Mouse (Mus musculus) MEL (cell line): ENCODE results near the gene Zdhhc12. TPM values are rescaled to one million over a fixed set of nuclear protein-coding genes. Genes with fewer than 3 reads are reported as not detected.

Source experiments
- DNase-seq: peaks from one replicate; pipeline ENCODE4 v3.0.0; 2011; ENCODE audit warnings: low read depth, low spot score
- H3K27ac ChIP-seq: 2 replicates; pipeline ENCODE4 v1.5.1; 2012; ENCODE audit warnings: low read depth, mild to moderate bottlenecking, control low read depth, low read length, moderate library complexity; ENCODE audit not compliant: control insufficient read depth
- H3K27me3 ChIP-seq, 2 experiments: fragments of 150-350 bp in 1 of 2; sonication (generic) in 1 of 2; 2 replicates each; pipeline ENCODE4 v1.6.1; 2012; ENCODE audit warnings: low read length in 2 of 2, mild to moderate bottlenecking in 2 of 2, improper control_type of control experiment in 1 of 2, moderate library complexity in 1 of 2; ENCODE audit not compliant: insufficient read depth in 2 of 2, control insufficient read depth in 1 of 2
- H3K36me3 ChIP-seq, 2 experiments: 2 replicates each; pipeline ENCODE4 v1.6.1; 2012 to 2014; ENCODE audit warnings: low read length in 2 of 2, improper control_type of control experiment in 1 of 2, inconsistent platforms in 1 of 2, mild to moderate bottlenecking in 1 of 2; ENCODE audit not compliant: insufficient read depth in 2 of 2, control insufficient read depth in 1 of 2
- H3K4me1 ChIP-seq, 2 experiments: fragments of 150-350 bp in 1 of 2; sonication (generic) in 1 of 2; 2 replicates each; pipeline ENCODE4 v1.6.1; 2012; ENCODE audit warnings: low read length in 2 of 2, improper control_type of control experiment in 1 of 2, mild to moderate bottlenecking in 1 of 2; ENCODE audit not compliant: insufficient read depth in 2 of 2, control insufficient read depth in 1 of 2
- H3K4me3 ChIP-seq, 2 experiments: fragments of 150-350 bp in 1 of 2; sonication (generic) in 1 of 2; 2 replicates each; pipeline ENCODE4 v1.5.1; 2012; ENCODE audit warnings: low read depth in 2 of 2, low read length in 2 of 2, mild to moderate bottlenecking in 2 of 2, moderate library complexity in 2 of 2, control low read depth in 1 of 2, improper control_type of control experiment in 1 of 2; ENCODE audit not compliant: control insufficient read depth in 1 of 2, insufficient read depth in 1 of 2
- H3K79me2 ChIP-seq: 2 replicates; pipeline ENCODE4 v1.6.1; 2012; ENCODE audit warnings: mild to moderate bottlenecking, low read length, moderate library complexity; ENCODE audit not compliant: control insufficient read depth, poor library complexity, insufficient read depth
- H3K9ac ChIP-seq: 2 replicates; pipeline ENCODE4 v1.6.1; 2012; ENCODE audit warnings: low read depth, mild to moderate bottlenecking, control low read depth, low read length, moderate library complexity; ENCODE audit not compliant: control insufficient read depth, poor library complexity, severe bottlenecking
- H3K9me3 ChIP-seq: fragments of 150-350 bp; sonication (generic); replicated peaks from 2 replicates; pipeline ENCODE4 v1.6.1; 2012; ENCODE audit warnings: mild to moderate bottlenecking, low read length, improper control_type of control experiment, moderate library complexity; ENCODE audit not compliant: insufficient read depth
- BHLHE40 ChIP-seq: IDR thresholded peaks from 2 replicates; pipeline ENCODE4 v1.6.1; 2012; ENCODE audit warnings: low read depth, mild to moderate bottlenecking, inconsistent platforms, low read length, improper control_type of control experiment, borderline replicate concordance
- CHD1 ChIP-seq: IDR thresholded peaks from 2 replicates; pipeline ENCODE4 v1.6.1; 2012; ENCODE audit warnings: low read depth, mild to moderate bottlenecking, inconsistent platforms, low read length, improper control_type of control experiment
- E2F4 ChIP-seq: IDR thresholded peaks from 2 replicates; pipeline ENCODE4 v1.6.1; 2011; ENCODE audit warnings: low read depth, low read length, improper control_type of control experiment, borderline replicate concordance
- ELF1 ChIP-seq: IDR thresholded peaks from 2 replicates; pipeline ENCODE4 v1.6.1; 2014; ENCODE audit warnings: low read depth, mild to moderate bottlenecking, inconsistent platforms, low read length, improper control_type of control experiment, moderate library complexity
- ETS1 ChIP-seq: IDR thresholded peaks from 2 replicates; pipeline ENCODE4 v1.6.1; 2012; ENCODE audit warnings: low read depth, mild to moderate bottlenecking, inconsistent platforms, low read length, improper control_type of control experiment, moderate library complexity
- GABPA ChIP-seq: IDR thresholded peaks from 2 replicates; pipeline ENCODE4 v1.6.1; 2012; ENCODE audit warnings: low read depth, mild to moderate bottlenecking, inconsistent platforms, low read length, improper control_type of control experiment, moderate library complexity
- JUND ChIP-seq: IDR thresholded peaks from 2 replicates; pipeline ENCODE4 v1.6.1; 2011; ENCODE audit warnings: low read depth, mild to moderate bottlenecking, improper control_type of control experiment, low read length
- MAFK ChIP-seq: IDR thresholded peaks from 2 replicates; pipeline ENCODE4 v1.6.1; 2011; ENCODE audit warnings: low read depth, mild to moderate bottlenecking, low read length, improper control_type of control experiment, borderline replicate concordance
- MEF2A ChIP-seq: IDR thresholded peaks from 2 replicates; pipeline ENCODE4 v1.6.1; 2014; ENCODE audit warnings: low read depth, mild to moderate bottlenecking, inconsistent platforms, low read length, improper control_type of control experiment; ENCODE audit not compliant: poor library complexity, insufficient replicate concordance, severe bottlenecking; ENCODE audit errors: extremely low read depth
- MYB ChIP-seq: IDR thresholded peaks from 2 replicates; pipeline ENCODE4 v1.6.1; 2011; ENCODE audit warnings: mild to moderate bottlenecking, low read depth, low read length, improper control_type of control experiment
- NELFE ChIP-seq: IDR thresholded peaks from 2 replicates; pipeline ENCODE4 v1.6.1; 2011; ENCODE audit warnings: low read depth, low read length, improper control_type of control experiment
- POLR2A ChIP-seq, 2 experiments: IDR thresholded peaks; 2 replicates each; pipeline ENCODE4 v1.6.1; 2011 to 2012; ENCODE audit warnings: low read length in 2 of 2, mild to moderate bottlenecking in 2 of 2, control low read depth in 1 of 2, improper control_type of control experiment in 1 of 2, low read depth in 1 of 2, moderate library complexity in 1 of 2; ENCODE audit not compliant: control insufficient read depth in 1 of 2, insufficient read depth in 1 of 2, poor library complexity in 1 of 2
- POLR2AphosphoS2 ChIP-seq: IDR thresholded peaks from 2 replicates; pipeline ENCODE4 v1.6.1; 2011; ENCODE audit warnings: low read length, improper control_type of control experiment
- RCOR1 ChIP-seq: IDR thresholded peaks from 2 replicates; pipeline ENCODE4 v1.6.1; 2012; ENCODE audit warnings: low read depth, mild to moderate bottlenecking, inconsistent platforms, low read length, improper control_type of control experiment
- SIN3A ChIP-seq: IDR thresholded peaks from 2 replicates; pipeline ENCODE4 v1.6.1; 2012; ENCODE audit warnings: low read length, improper control_type of control experiment, inconsistent platforms
- SMC3 ChIP-seq: IDR thresholded peaks from 2 replicates; pipeline ENCODE4 v1.6.1; 2011; ENCODE audit warnings: low read depth, low read length, improper control_type of control experiment
- TBP ChIP-seq: IDR thresholded peaks from 2 replicates; pipeline ENCODE4 v1.8.0; 2011; ENCODE audit warnings: low read depth, low read length, improper control_type of control experiment
- UBTF ChIP-seq: IDR thresholded peaks from 2 replicates; pipeline ENCODE4 v1.6.1; 2012; ENCODE audit warnings: low read depth, mild to moderate bottlenecking, inconsistent platforms, low read length, improper control_type of control experiment, moderate library complexity, borderline replicate concordance; ENCODE audit not compliant: insufficient read depth
- USF2 ChIP-seq, 2 experiments: IDR thresholded peaks; 2 replicates each; pipeline ENCODE4 v1.6.1; 2011 to 2012; ENCODE audit warnings: improper control_type of control experiment in 2 of 2, low read length in 2 of 2, borderline replicate concordance in 1 of 2, inconsistent platforms in 1 of 2, low read depth in 1 of 2, mild to moderate bottlenecking in 1 of 2; ENCODE audit not compliant: insufficient read depth in 1 of 2
- ZKSCAN1 ChIP-seq: IDR thresholded peaks from 2 replicates; pipeline ENCODE4 v1.6.1; 2012; ENCODE audit warnings: low read depth, mild to moderate bottlenecking, inconsistent platforms, low read length, improper control_type of control experiment, moderate library complexity
- ZNF384 ChIP-seq: IDR thresholded peaks from 2 replicates; pipeline ENCODE4 v1.6.1; 2012; ENCODE audit warnings: low read depth, mild to moderate bottlenecking, inconsistent platforms, low read length, improper control_type of control experiment
- polyA plus RNA-seq, 2 experiments: library from polyadenylated mRNA; stranded (reverse) in 1 of 2; unstranded in 1 of 2; fragments of >175 nt in 1 of 2; fragments of >200 nt in 1 of 2; gene quantifications; 2 replicates each; pipeline versions ENCODE4 v1.2.1 to v1.2.4; 2012; ENCODE audit warnings: low replicate concordance in 2 of 2, low read depth in 1 of 2; ENCODE audit not compliant: insufficient read length in 2 of 2, insufficient read depth in 1 of 2, missing spikeins in 1 of 2
- total RNA-seq: library from RNA; depleted of rRNA; stranded (reverse); fragments of 300-350 nt; gene quantifications from 2 replicates; pipeline ENCODE4 v1.2.3, GENCODE M21; 2012

The Zdhhc12 gene
- total and polyA plus RNA-seq, 3 experiments: 25.1 to 42.1 TPM; not detected in 1

DNA sequence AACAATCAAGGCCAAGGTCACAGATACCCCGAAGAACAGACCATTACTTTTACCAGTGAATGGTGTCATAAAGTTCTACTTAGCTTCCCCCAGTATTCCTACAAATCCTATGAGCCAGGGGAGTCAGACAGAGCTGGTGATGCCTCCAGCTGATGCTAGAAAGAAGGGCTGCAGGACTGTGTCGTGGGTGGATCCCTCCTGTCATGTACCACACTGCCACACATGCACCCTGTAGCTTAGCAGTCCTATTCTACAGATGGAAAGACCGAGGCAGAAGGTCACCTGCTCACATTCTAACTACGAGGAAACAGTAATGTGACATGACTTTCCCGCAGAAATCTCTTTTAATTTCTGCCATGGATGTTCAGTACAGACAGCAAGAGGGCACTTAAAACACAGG, 29.3 kb upstream of the Zdhhc12 start:
- Histone ChIP-seq H3K79me2 (peaks cover 2% of the 10 kb centered on the region; the same call in 1 of the 2 replicates), H3K36me3 (peaks cover 0 to 7% of the 10 kb centered on the region in 2 experiments; a peak in 2 of 4 replicates), H3K9ac (no peak overlapping the region), H3K4me3 (no peak overlapping the region), H3K27ac (no peak overlapping the region), H3K9me3 (no peaks in the 10 kb centered on the region), H3K4me1 (peaks cover 2 to 11% of the 10 kb centered on the region in 2 experiments), H3K27me3 (no peaks in the 10 kb centered on the region)
- TF ChIP-seq E2F4 (no peak), CHD1 (no peak), BHLHE40 (no peak), GABPA (no peak), ELF1 (no peak), SIN3A (no peak), MAFK (no peak), RCOR1 (no peak), USF2 (IDR thresholded peaks at IDR 0.05; ENCODE audit: borderline replicate concordance in 1 of 2, insufficient read depth in 1 of 2, low read depth in 1 of 2, low read length in 2 of 2) (no peak), JUND (no peak), UBTF (no peak), MYB (no peak), MEF2A (no peak), ZNF384 (no peak), POLR2A (IDR thresholded peaks at IDR 0.05; ENCODE audit: control insufficient read depth in 1 of 2, insufficient read depth in 1 of 2, low read depth in 1 of 2, low read length in 2 of 2, poor library complexity in 1 of 2) (no peak), ETS1 (no peak), ZKSCAN1 (no peak), TBP (no peak), POLR2AphosphoS2 (no peak)
- no peak for DNase-seq

DNA sequence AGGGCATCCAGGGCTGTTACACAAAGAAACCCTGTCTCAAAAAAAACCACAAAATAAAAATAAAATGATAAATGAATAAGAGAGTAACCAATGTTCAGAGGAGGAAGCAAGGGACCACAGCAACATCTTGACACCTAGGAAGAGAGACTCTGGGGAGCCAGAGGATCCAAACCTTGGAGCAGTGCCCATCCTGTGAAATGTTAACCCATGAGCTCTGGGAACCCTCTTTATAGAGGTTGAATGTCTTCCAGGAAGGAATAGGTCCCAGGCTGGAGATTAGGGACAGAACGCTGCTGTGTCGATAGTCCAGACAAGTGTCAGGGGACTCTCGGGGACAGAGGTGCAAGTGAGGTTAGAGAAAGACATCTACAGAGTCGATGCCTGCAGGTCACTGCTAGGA, 26.8 kb upstream of the Zdhhc12 start:
- no peak overlapping the region for H3K4me3 ChIP-seq
- no peak for DNase-seq
- no peaks in the 10 kb centered on the region for H3K9me3 ChIP-seq
- no peak for TF ChIP-seq SMC3
- no peak for TF ChIP-seq MEF2A
- no peak for TF ChIP-seq NELFE
- peaks cover 0 to 3% of the 10 kb centered on the region in 2 experiments; a peak in 2 of 4 replicates for H3K36me3 ChIP-seq
- peaks cover 2% of the 10 kb centered on the region; the same call in 1 of the 2 replicates for H3K79me2 ChIP-seq
- no peak overlapping the region for H3K27ac ChIP-seq
- peaks cover 0 to 8% of the 10 kb centered on the region in 2 experiments; a peak in 3 of 4 replicates for H3K4me1 ChIP-seq
- H3K27me3 ChIP-seq: no peaks in the 10 kb centered on the region
- no peak overlapping the region for H3K9ac ChIP-seq
